Mouse (Mus musculus): ENCODE measurements around the gene Tns1.

The Tns1 gene

DNA sequence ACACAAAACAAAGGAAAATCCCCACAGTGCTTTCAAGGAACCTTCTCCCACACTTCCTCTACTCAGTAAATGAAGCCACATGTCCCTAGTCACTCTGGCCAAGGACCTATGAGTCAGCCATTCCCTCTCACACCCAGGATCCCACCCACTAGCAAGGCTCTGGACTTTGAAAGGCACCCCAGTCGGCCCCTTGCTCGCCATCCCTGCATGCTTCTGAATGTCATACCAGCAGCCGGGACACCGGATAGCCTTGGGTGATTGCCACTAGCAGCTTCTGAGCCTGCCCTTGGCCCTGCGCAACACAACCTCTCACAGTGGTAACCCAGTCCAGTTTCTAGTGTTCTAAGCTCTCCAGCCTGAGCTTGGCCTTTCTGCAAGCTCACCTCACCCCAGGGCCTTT is 58.2 kb downstream of the Tns1 start:
- DNase-seq (ENCODE audit: extremely low read depth, insufficient read length, low spot score): peak; percentile 49

DNA sequence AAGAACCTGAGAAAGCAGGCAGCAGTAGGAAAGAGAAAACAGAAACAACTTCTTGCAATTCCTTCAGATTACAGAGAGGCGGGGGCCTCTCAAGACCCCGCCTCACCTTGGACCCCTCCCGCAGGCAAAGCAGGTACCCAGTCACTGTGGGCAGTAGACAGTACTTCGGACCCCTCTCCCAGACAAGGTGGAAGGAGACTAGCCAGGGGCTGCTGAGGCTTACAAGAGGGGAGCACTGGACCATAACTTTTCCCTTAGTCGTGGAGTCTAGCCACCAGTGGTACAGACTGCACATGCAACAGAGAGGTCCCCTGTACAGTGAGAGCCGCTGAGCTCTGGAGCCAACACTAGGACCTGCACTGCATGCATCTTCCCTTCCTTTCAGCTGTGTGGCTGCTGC is 64.2 kb downstream of the Tns1 start:
- no peak for DNase-seq (ENCODE audit: extremely low read depth, insufficient read length, low spot score)

DNA sequence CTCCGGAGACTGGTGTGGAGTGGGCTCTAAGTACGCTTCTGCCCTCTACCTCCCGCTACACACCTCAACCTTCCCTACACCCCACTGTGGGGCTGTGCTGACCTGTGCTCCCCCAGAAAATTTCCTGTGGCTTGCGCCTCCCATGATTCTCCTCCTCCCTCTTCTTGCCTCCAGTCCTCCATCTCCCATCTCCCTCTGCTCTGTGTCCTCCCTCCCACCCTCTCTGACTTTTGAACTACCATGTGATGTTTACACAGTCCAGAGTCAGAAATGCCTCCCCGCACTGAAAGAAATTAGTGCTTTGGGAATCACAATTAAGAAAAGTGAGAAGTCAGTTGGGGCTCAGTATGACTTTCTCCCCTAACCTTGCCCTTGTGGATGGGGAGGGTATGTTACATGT is 64.7 kb downstream of the Tns1 start:
- DNase-seq (ENCODE audit: extremely low read depth, insufficient read length, low spot score): no peak

GRCm38 (mm10) chr1:74058771-74059170 is 65.5 kb downstream of the Tns1 start:
- no peak for DNase-seq (ENCODE audit: extremely low read depth, insufficient read length, low spot score)

DNA sequence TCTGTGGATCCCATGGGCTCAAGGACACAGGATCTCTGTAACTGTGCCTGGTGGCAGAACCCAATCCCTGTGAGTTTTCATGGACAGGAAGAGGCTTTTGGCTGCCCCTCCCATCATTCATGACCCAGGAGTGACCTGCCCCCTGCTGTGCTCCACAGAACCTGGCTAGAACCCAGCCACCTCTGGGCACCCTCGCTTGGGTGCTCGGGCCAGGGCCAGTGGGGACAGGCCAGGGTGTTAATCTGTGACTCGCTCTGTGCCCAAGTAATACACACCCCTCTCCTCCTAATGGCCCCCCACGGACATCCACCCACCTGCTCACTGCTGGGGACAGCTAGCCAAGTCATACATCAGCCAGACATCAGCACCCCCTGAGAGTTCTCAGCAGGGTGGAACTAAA is 65.9 kb downstream of the Tns1 start:
- DNase-seq (ENCODE audit: extremely low read depth, insufficient read length, low spot score): no peak

DNA sequence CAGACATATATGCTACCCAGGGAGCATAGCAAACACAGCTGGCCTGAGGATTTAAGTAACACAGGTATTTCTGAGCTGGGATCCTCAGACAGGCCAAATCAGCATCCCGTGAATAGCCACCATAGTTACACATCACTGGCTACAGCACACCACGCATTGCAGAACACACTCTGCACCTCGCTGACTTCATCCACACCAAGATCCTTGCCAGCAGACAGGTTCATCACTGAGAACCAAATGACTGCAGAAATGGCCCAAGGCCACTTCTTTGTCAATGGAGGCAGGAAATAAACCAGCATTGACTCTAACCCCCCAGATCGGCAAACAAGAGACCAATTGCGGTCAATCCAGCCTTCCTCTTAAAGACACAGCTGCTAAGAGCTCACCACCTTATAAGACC is 66.7 kb downstream of the Tns1 start:
- no peak for DNase-seq (ENCODE audit: extremely low read depth, insufficient read length, low spot score)

- DNase-seq (ENCODE audit: extremely low read depth, insufficient read length, low spot score): no peak
These were observed 68.7 kb downstream of the Tns1 start for GRCm38 (mm10) chr1:74055552-74055951.

DNA sequence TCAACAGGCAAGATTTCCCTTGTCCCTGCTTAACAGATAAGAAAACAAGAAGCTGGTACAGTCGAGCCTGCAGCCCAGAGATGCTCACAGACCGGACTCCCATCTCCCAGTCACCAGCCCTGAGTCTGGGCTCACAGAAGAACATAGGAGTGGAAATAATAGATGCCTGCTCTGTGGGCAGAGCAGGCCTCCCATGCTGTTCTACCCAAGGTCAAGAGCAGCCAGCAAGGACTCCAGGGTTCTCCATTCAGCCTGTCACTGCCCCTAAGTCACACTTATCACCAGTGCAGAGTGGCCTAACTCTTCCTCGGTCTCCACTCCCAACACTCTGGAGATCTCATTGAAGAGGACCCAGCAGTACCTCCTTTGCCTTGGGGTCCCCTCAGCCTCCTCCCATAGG is 69.8 kb downstream of the Tns1 start:
- DNase-seq (ENCODE audit: extremely low read depth, insufficient read length, low spot score): no peak

DNA sequence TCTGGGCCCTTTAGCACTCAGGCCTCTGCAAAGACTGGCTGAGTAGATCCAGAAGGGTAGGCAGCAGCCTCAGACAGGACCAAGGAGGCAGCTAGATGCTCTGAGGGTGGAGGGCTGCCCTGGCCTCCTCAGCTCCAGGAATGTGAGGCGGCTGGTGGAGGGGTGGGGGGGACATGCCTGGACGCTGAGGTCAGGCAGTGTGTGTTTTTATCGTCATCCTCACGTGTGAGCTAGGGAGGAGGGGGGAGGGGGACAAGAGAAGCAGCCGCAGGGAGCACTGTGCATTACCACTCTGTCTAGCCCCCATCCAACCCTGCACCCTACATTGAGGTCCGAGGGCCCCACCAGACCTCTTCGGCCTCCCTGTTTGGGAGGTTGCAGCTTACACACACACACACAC is 70.2 kb downstream of the Tns1 start:
- DNase-seq (ENCODE audit: extremely low read depth, insufficient read length, low spot score): no peak

- DNase-seq (ENCODE audit: extremely low read depth, insufficient read length, low spot score): no peak
These were observed 71.2 kb downstream of the Tns1 start for GRCm38 (mm10) chr1:74053068-74053467.

- DNase-seq (ENCODE audit: extremely low read depth, insufficient read length, low spot score): no peak
These were observed 72.9 kb downstream of the Tns1 start for GRCm38 (mm10) chr1:74051349-74051748.

DNA sequence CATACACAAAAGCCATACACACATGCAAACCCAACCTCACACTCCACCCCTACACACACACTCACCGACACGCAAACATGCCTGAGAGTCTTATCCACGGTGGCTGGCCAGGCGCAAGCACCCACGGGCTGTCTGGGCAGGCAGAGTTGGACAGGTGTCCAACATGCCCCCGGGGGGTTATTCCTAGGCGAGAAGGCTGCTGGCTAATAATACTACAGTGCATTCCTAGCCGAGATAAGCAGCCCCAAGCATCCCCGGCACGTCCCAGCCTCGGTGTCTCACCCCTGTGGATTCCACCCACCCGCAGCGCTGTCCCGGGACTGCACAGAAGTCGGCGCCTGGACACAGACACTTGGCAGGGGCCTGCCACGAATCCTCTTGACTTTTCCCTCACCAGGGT is 74.8 kb downstream of the Tns1 start:
- DNase-seq (ENCODE audit: extremely low read depth, insufficient read length, low spot score): no peak

- DNase-seq (ENCODE audit: extremely low read depth, insufficient read length, low spot score): no peak
These were observed 76.5 kb downstream of the Tns1 start for GRCm38 (mm10) chr1:74047722-74048121.

- DNase-seq (ENCODE audit: extremely low read depth, insufficient read length, low spot score): no peak
These were observed 76.9 kb downstream of the Tns1 start for GRCm38 (mm10) chr1:74047311-74047710.

- no peak for DNase-seq (ENCODE audit: extremely low read depth, insufficient read length, low spot score)
These were observed 79.2 kb downstream of the Tns1 start for GRCm38 (mm10) chr1:74045034-74045433.

GRCm38 (mm10) chr1:74044421-74044820 is 79.8 kb downstream of the Tns1 start:
- peak; percentile 43 for DNase-seq (ENCODE audit: extremely low read depth, insufficient read length, low spot score)

- DNase-seq (ENCODE audit: extremely low read depth, insufficient read length, low spot score): no peak
These were observed 80.6 kb downstream of the Tns1 start for GRCm38 (mm10) chr1:74043584-74044105.

GRCm38 (mm10) chr1:74042711-74043467 is 81.4 kb downstream of the Tns1 start:
- DNase-seq (ENCODE audit: extremely low read depth, insufficient read length, low spot score): no peak

DNA sequence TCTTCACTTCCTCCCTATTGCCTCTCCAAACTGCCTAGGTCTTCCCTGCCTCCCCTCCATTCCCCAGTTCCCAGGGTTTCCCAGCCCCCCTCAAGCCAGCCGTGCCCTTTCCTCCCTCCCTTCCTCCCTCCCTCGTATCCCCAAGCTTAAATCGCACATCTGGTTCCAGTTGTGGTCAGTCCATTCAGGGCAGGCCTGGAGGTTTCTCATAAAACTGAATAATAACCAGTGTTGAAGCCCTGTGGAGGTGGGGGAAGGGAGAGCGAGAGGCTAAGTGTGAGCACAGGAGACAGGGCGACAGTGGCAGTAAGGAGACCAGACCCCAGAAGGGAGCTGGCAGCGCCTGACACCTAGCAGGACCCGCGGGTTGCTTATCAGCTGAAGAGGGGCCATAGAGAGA is 82.6 kb downstream of the Tns1 start:
- no peak for DNase-seq (ENCODE audit: extremely low read depth, insufficient read length, low spot score)

DNA sequence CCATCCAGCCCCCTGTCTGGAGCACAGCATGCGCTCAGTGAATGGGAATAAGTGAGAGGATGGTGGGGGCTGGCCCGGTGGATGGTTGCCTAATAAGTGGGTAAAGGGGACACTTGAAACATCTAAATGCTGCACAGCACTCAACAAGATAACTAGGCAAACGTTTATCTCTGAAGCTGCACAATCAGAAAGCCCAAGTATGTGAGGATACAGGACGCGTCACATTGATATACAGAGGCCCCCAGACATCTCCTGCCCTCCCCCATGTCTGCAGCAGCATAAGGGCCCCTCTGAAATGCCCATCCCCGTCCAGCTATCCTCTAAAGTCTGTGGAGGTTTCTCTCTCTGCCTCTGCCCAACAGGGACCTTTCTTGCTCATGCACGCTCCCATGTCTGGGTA is 83.1 kb downstream of the Tns1 start:
- no peak for DNase-seq (ENCODE audit: extremely low read depth, insufficient read length, low spot score)

GRCm38 (mm10) chr1:74036560-74037390 is 87.5 kb downstream of the Tns1 start:
- no peak for DNase-seq (ENCODE audit: extremely low read depth, insufficient read length, low spot score)

All from 3134 (cell line).